Mouse (Mus musculus) lung, embryonic 14.5 days (tissue): ENCODE measurements around the gene Tmem229b. TPM values are rescaled to one million over a fixed set of nuclear protein-coding genes. Genes with fewer than 3 reads are reported as not detected.
A peak's percentile ranks its signal among the peaks of the same experiment; 100 is the strongest.

ENCODE experiments used
- ATAC-seq: fragments of 200-750 bp; cut with Nextera tagmentation; 2 replicates; pipeline ENCODE4 v1.8.0; 2017; ENCODE audit warnings: mild to moderate bottlenecking, moderate TSS enrichment, moderate library complexity; ENCODE audit not compliant: insufficient read depth
- DNase-seq: peaks from one replicate; pipeline ENCODE4 v3.0.0-alpha.2; 2015
- H3K27ac ChIP-seq: fragments of 300-500 bp; sonication (generic); 2 replicates; pipeline ENCODE4 v1.5.1; 2014; ENCODE audit warnings: low read depth, mild to moderate bottlenecking, moderate library complexity
- H3K27me3 ChIP-seq: fragments of 300-500 bp; sonication (generic); 2 replicates; pipeline ENCODE4 v1.6.1; 2014; ENCODE audit warnings: low read length, control low read depth; ENCODE audit not compliant: insufficient read depth
- H3K36me3 ChIP-seq: fragments of 300-500 bp; sonication (generic); 2 replicates; pipeline ENCODE4 v1.6.1; 2014; ENCODE audit warnings: control low read depth; ENCODE audit not compliant: insufficient read depth
- H3K4me1 ChIP-seq: fragments of 300-500 bp; sonication (generic); 2 replicates; pipeline ENCODE4 v1.6.1; 2014; ENCODE audit warnings: antibody characterized with exemption, control low read depth; ENCODE audit not compliant: insufficient read depth
- H3K4me2 ChIP-seq: fragments of 300-500 bp; sonication (generic); 2 replicates; pipeline ENCODE4 v1.6.1; 2014; ENCODE audit warnings: mild to moderate bottlenecking
- H3K4me3 ChIP-seq: fragments of 300-500 bp; sonication (generic); 2 replicates; pipeline ENCODE4 v1.5.1; 2014; ENCODE audit warnings: low read depth, low read length
- H3K9ac ChIP-seq: fragments of 300-500 bp; sonication (generic); 2 replicates; pipeline ENCODE4 v1.6.1; 2014
- H3K9me3 ChIP-seq: fragments of 300-500 bp; sonication (generic); 2 replicates; pipeline ENCODE4 v1.6.1; 2016; ENCODE audit warnings: low read depth, low read length, control low read depth
- CTCF ChIP-seq: IDR thresholded peaks from 2 replicates; pipeline ENCODE4 v1.5.1; 2016; ENCODE audit warnings: antibody characterized with exemption, low read depth
- WGBS: fragments of 180-500 bp; shearing (Covaris S2); extraction: QIAGEN DNeasy Blood & Tissue Kit; methylation state at CpG from one replicate; pipeline ENCODE4 v1.1.7; 2014; 5-methylcytosine and 5-hydroxymethylcytosine counted together
- polyA plus RNA-seq: library from polyadenylated mRNA; unstranded; fragments of >200 nt; fragmentation: Nextera tagmentation; extraction: Ambion mirVana; gene quantifications from 2 replicates; pipeline ENCODE4 v1.2.1, GENCODE M21; 2014

Gene Tmem229b
- polyA plus RNA-seq, 1 experiment from 2014 or later = 5.7 TPM

GRCm38 (mm10) chr12:79046171-79046570 is 38.7 kb upstream of the Tmem229b start:
- no peak for TF ChIP-seq CTCF
- Histone ChIP-seq H3K4me2 (no peak overlapping the region), H3K9me3 (no peaks in the 10 kb centered on the region), H3K27me3 (no peaks in the 10 kb centered on the region), H3K4me3 (no peak overlapping the region), H3K27ac (no peak overlapping the region), H3K4me1 (no peaks in the 10 kb centered on the region), H3K9ac (no peak overlapping the region), H3K36me3 (0 out of 2 replicates have a peak, but pooled peaks cover 20% of the 10 kb centered on the region)
- WGBS = 66% methylated on average over 6 of the region's 6 CpGs
- peak; percentile 39 for DNase-seq
- no peak for ATAC-seq

- DNase-seq (peak; percentile 21), ATAC-seq (peak; percentile 47; the same call in 1 of the 2 replicates)
- Histone ChIP-seq H3K4me2 (no peak overlapping the region), H3K4me1 (no peaks in the 10 kb centered on the region), H3K27me3 (no peaks in the 10 kb centered on the region), H3K4me3 (no peak overlapping the region), H3K9me3 (no peaks in the 10 kb centered on the region), H3K27ac (no peak overlapping the region), H3K36me3 (0 out of 2 replicates have a peak, but pooled peaks cover 16% of the 10 kb centered on the region), H3K9ac (no peak overlapping the region)
- 63% methylated on average over 8 of the region's 8 CpGs for WGBS
- no peak for TF ChIP-seq CTCF
Observed at GRCm38 (mm10) chr12:79044668-79045067, 37.2 kb upstream of the Tmem229b start.

- TF ChIP-seq CTCF = no peak
- Histone ChIP-seq H3K36me3 (0 out of 2 replicates have a peak, but pooled peaks cover 10% of the 10 kb centered on the region), H3K9ac (no peak overlapping the region), H3K27me3 (no peaks in the 10 kb centered on the region), H3K4me2 (no peak overlapping the region), H3K4me1 (no peaks in the 10 kb centered on the region), H3K9me3 (no peaks in the 10 kb centered on the region), H3K4me3 (no peak overlapping the region), H3K27ac (no peak overlapping the region)
- ATAC-seq (no peak), DNase-seq (no peak)
Observed at GRCm38 (mm10) chr12:79041436-79041835, 34.0 kb upstream of the Tmem229b start.

- Histone ChIP-seq H3K27me3 (no peaks in the 10 kb centered on the region), H3K27ac (no peak overlapping the region), H3K4me3 (no peak overlapping the region), H3K9ac (no peak overlapping the region), H3K4me1 (no peaks in the 10 kb centered on the region), H3K36me3 (0 out of 2 replicates have a peak, but pooled peaks cover 10% of the 10 kb centered on the region), H3K9me3 (no peaks in the 10 kb centered on the region), H3K4me2 (no peak overlapping the region)
- no peak for DNase-seq
- no peak for TF ChIP-seq CTCF
- no peak for ATAC-seq
- WGBS = 70% methylated on average over 11 of the region's 11 CpGs
Observed at GRCm38 (mm10) chr12:79040201-79040827, 32.9 kb upstream of the Tmem229b start.

GRCm38 (mm10) chr12:79039708-79040107 is 32.3 kb upstream of the Tmem229b start:
- Histone ChIP-seq H3K9ac (no peak overlapping the region), H3K27me3 (no peaks in the 10 kb centered on the region), H3K4me3 (no peak overlapping the region), H3K4me1 (no peaks in the 10 kb centered on the region), H3K36me3 (0 out of 2 replicates have a peak, but pooled peaks cover 10% of the 10 kb centered on the region), H3K4me2 (no peak overlapping the region), H3K9me3 (no peaks in the 10 kb centered on the region), H3K27ac (no peak overlapping the region)
- no peak for ATAC-seq
- no peak for TF ChIP-seq CTCF
- no peak for DNase-seq
- 45% methylated on average over 8 of the region's 8 CpGs for WGBS

GRCm38 (mm10) chr12:79035349-79035748 is 27.9 kb upstream of the Tmem229b start:
- Histone ChIP-seq H3K4me1 (no peaks in the 10 kb centered on the region), H3K9me3 (no peaks in the 10 kb centered on the region), H3K27ac (no peak overlapping the region), H3K4me3 (no peak overlapping the region), H3K9ac (no peak overlapping the region), H3K4me2 (no peak overlapping the region), H3K27me3 (no peaks in the 10 kb centered on the region), H3K36me3 (no peaks in the 10 kb centered on the region)
- ATAC-seq = no peak
- DNase-seq = no peak
- TF ChIP-seq CTCF = no peak
- 37% methylated on average over 3 of the region's 3 CpGs for WGBS

- no peak for DNase-seq
- H3K4me3 ChIP-seq = no peak overlapping the region
- WGBS = 95% methylated on average over 2 of the region's 2 CpGs
- no peaks in the 10 kb centered on the region for H3K9me3 ChIP-seq
- H3K27me3 ChIP-seq = no peaks in the 10 kb centered on the region
- no peak for ATAC-seq
- H3K27ac ChIP-seq = no peak overlapping the region
- TF ChIP-seq CTCF = no peak
- no peak overlapping the region for H3K4me2 ChIP-seq
- no peak overlapping the region for H3K9ac ChIP-seq
- no peaks in the 10 kb centered on the region for H3K36me3 ChIP-seq
- H3K4me1 ChIP-seq = no peaks in the 10 kb centered on the region
Observed at GRCm38 (mm10) chr12:79034331-79034730, 26.9 kb upstream of the Tmem229b start.
